Mouse (Mus musculus) heart, embryonic 16.5 days (tissue): ENCODE data around the gene Actr8. TPM values are rescaled to one million over a fixed set of nuclear protein-coding genes. Genes with fewer than 3 reads are reported as not detected.

ENCODE experiments used
- ATAC-seq: fragments of 200-750 bp; cut with Nextera tagmentation; replicated peaks from 2 replicates; pipeline ENCODE4 v1.8.0; 2017; ENCODE audit warnings: moderate number of reproducible peaks; ENCODE audit not compliant: insufficient read depth, low FRiP score; ENCODE audit errors: extremely low read depth
- H3K27ac ChIP-seq: fragments of 300-500 bp; sonication (generic); 2 replicates; pipeline ENCODE4 v1.5.1; 2014; ENCODE audit warnings: mild to moderate bottlenecking, low read length, control low read depth, moderate library complexity
- H3K27me3 ChIP-seq: fragments of 300-500 bp; sonication (generic); 2 replicates; pipeline ENCODE4 v1.6.1; 2014; ENCODE audit warnings: low read length, mixed read lengths; ENCODE audit not compliant: control insufficient read depth, insufficient read depth
- H3K36me3 ChIP-seq: fragments of 300-500 bp; sonication (generic); 2 replicates; pipeline ENCODE4 v1.6.1; 2014; ENCODE audit not compliant: control insufficient read depth, insufficient read depth
- H3K4me1 ChIP-seq: fragments of 300-500 bp; sonication (generic); 2 replicates; pipeline ENCODE4 v1.6.1; 2014; ENCODE audit warnings: low read length, mixed read lengths; ENCODE audit not compliant: control insufficient read depth, insufficient read depth
- H3K4me2 ChIP-seq: fragments of 300-500 bp; sonication (generic); 2 replicates; pipeline ENCODE4 v1.6.1; 2014; ENCODE audit warnings: low read depth, mild to moderate bottlenecking, control low read depth, low read length
- H3K4me3 ChIP-seq: fragments of 300-500 bp; sonication (generic); 2 replicates; pipeline ENCODE4 v1.5.1; 2014; ENCODE audit warnings: mild to moderate bottlenecking, control low read depth, low read length
- H3K9ac ChIP-seq: fragments of 300-500 bp; sonication (generic); 2 replicates; pipeline ENCODE4 v1.6.1; 2014; ENCODE audit warnings: low read length, control low read depth
- H3K9me3 ChIP-seq: fragments of 300-500 bp; sonication (generic); replicated peaks from 2 replicates; pipeline ENCODE4 v1.6.1; 2016; ENCODE audit warnings: low read length; ENCODE audit not compliant: control insufficient read depth
- WGBS: fragments of 180-500 bp; shearing (Covaris S2); extraction: QIAGEN DNeasy Blood & Tissue Kit; methylation state at CpG from one replicate; pipeline ENCODE4 v1.1.7; 2014; 5-methylcytosine and 5-hydroxymethylcytosine counted together
- polyA plus RNA-seq: library from polyadenylated mRNA; unstranded; fragments of >200 nt; fragmentation: Nextera tagmentation; extraction: Ambion mirVana; gene quantifications from 2 replicates; pipeline ENCODE4 v1.2.1, GENCODE M21; 2015

The Actr8 gene
- polyA plus RNA-seq, 1 experiment from 2014 or later, result 54.2 TPM

- WGBS, result 89% methylated on average over 6 of the region's 6 CpGs
Measured at GRCm38 (mm10) chr14:29987276-29987675, 9.1 kb downstream of the Actr8 start.

GRCm38 (mm10) chr14:29987739-29988138 lies 9.6 kb downstream of the Actr8 start:
- Histone ChIP-seq H3K9ac (no peak overlapping the region), H3K4me3 (no peak overlapping the region), H3K36me3 (peaks cover 89% of the 10 kb centered on the region), H3K4me1 (no peaks in the 10 kb centered on the region), H3K9me3 (no peaks in the 10 kb centered on the region), H3K27ac (no peak overlapping the region), H3K27me3 (no peaks in the 10 kb centered on the region), H3K4me2 (no peak overlapping the region)
- no peak for ATAC-seq
- whole genome bisulfite sequencing, result 84% methylated on average over 9 of the region's 9 CpGs

More at GRCm38 (mm10) chr14:29987276-29987675, 9.1 kb downstream of the Actr8 start:
- H3K9me3 ChIP-seq, result no peaks in the 10 kb centered on the region
- ATAC-seq, result no peak
- no peak overlapping the region for H3K9ac ChIP-seq
- H3K36me3 ChIP-seq, result peaks cover 90% of the 10 kb centered on the region
- no peaks in the 10 kb centered on the region for H3K4me1 ChIP-seq
- H3K4me3 ChIP-seq, result no peak overlapping the region
- no peak overlapping the region for H3K27ac ChIP-seq
- H3K4me2 ChIP-seq, result no peak overlapping the region
- no peaks in the 10 kb centered on the region for H3K27me3 ChIP-seq

- Histone ChIP-seq H3K36me3 (peaks cover 90% of the 10 kb centered on the region), H3K9me3 (no peaks in the 10 kb centered on the region), H3K27me3 (no peaks in the 10 kb centered on the region), H3K4me1 (no peaks in the 10 kb centered on the region), H3K4me3 (no peak overlapping the region), H3K9ac (no peak overlapping the region), H3K27ac (no peak overlapping the region), H3K4me2 (no peak overlapping the region)
- ATAC-seq, result no peak
- 90% methylated on average over 4 of the region's 4 CpGs for WGBS
Measured at GRCm38 (mm10) chr14:29988337-29988736, 10.2 kb downstream of the Actr8 start.

- Histone ChIP-seq H3K9me3 (no peaks in the 10 kb centered on the region), H3K4me1 (0 out of 2 replicates have a peak, but pooled peaks cover 2% of the 10 kb centered on the region), H3K36me3 (peaks cover 59% of the 10 kb centered on the region), H3K4me3 (no peak overlapping the region), H3K9ac (no peak overlapping the region), H3K4me2 (no peak overlapping the region), H3K27me3 (no peaks in the 10 kb centered on the region), H3K27ac (no peak overlapping the region)
- 89% methylated on average over 4 of the region's 4 CpGs for WGBS
- ATAC-seq, result no peak
Measured at GRCm38 (mm10) chr14:29994976-29995375, 16.8 kb downstream of the Actr8 start.

GRCm38 (mm10) chr14:29996000-29996751 lies 18.0 kb downstream of the Actr8 start:
- Histone ChIP-seq H3K27me3 (no peaks in the 10 kb centered on the region), H3K27ac (no peak overlapping the region), H3K4me3 (no peak overlapping the region), H3K9me3 (no peaks in the 10 kb centered on the region), H3K4me2 (no peak overlapping the region), H3K9ac (no peak overlapping the region), H3K36me3 (peaks cover 50% of the 10 kb centered on the region), H3K4me1 (0 out of 2 replicates have a peak, but pooled peaks cover 2% of the 10 kb centered on the region)
- 89% methylated on average over 11 of the region's 11 CpGs for WGBS
- ATAC-seq, result no peak

GRCm38 (mm10) chr14:29997345-29997744 lies 19.2 kb downstream of the Actr8 start:
- Histone ChIP-seq H3K4me2 (no peak overlapping the region), H3K27me3 (no peaks in the 10 kb centered on the region), H3K36me3 (peaks cover 41% of the 10 kb centered on the region), H3K4me3 (no peak overlapping the region), H3K9me3 (no peaks in the 10 kb centered on the region), H3K9ac (no peak overlapping the region), H3K4me1 (0 out of 2 replicates have a peak, but pooled peaks cover 2% of the 10 kb centered on the region), H3K27ac (no peak overlapping the region)
- no peak; the same call in 1 of the 2 replicates for ATAC-seq

- peaks cover 25% of the 10 kb centered on the region for H3K36me3 ChIP-seq
- H3K27me3 ChIP-seq, result no peaks in the 10 kb centered on the region
- no peak overlapping the region for H3K9ac ChIP-seq
- H3K4me1 ChIP-seq, result 0 out of 2 replicates have a peak, but pooled peaks cover 2% of the 10 kb centered on the region
- H3K27ac ChIP-seq, result no peak overlapping the region
- WGBS, result 82% methylated on average over 13 of the region's 13 CpGs
- H3K4me3 ChIP-seq, result no peak overlapping the region
- H3K9me3 ChIP-seq, result no peaks in the 10 kb centered on the region
- no peak overlapping the region for H3K4me2 ChIP-seq
- no peak for ATAC-seq
Measured at GRCm38 (mm10) chr14:29998747-29999474, 20.8 kb downstream of the Actr8 start.

GRCm38 (mm10) chr14:29999475-29999811 lies 21.3 kb downstream of the Actr8 start:
- no peaks in the 10 kb centered on the region for H3K27me3 ChIP-seq
- H3K4me3 ChIP-seq, result no peak overlapping the region
- no peak overlapping the region for H3K27ac ChIP-seq
- H3K9ac ChIP-seq, result no peak overlapping the region
- peaks cover 21% of the 10 kb centered on the region for H3K36me3 ChIP-seq
- H3K9me3 ChIP-seq, result no peaks in the 10 kb centered on the region
- no peak overlapping the region for H3K4me2 ChIP-seq
- 72% methylated on average over 3 of the region's 3 CpGs for WGBS
- no peak for ATAC-seq
- 0 out of 2 replicates have a peak, but pooled peaks cover 2% of the 10 kb centered on the region for H3K4me1 ChIP-seq
